Mouse (Mus musculus): ENCODE results near the gene Slc6a20a. TPM values are rescaled to one million over a fixed set of nuclear protein-coding genes. Genes with fewer than 3 reads are reported as not detected.

Slc6a20a gene
- polyA plus RNA-seq, 1 experiment = not detected

DNA sequence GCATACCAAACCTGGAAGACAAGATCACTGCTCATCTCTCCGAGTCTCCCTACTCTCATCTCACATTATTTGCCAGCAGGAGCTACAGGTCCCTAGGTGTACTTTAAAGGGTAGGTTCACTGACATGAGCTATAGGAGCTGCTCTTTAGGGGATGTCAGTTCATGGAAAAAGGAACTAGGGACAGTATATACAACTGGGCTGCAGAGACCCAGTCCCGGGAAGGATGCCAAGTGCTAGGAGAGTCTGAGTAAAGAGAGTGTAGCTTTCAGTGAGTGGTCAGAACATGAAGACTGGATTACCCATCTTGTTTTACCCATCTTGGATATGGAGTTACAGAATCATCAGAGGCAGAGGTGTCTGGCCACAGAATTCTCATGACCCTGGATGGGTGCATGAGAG is 81.3 kb downstream of the Slc6a20a start:
- Histone ChIP-seq H3K4me3 (ENCODE audit: insufficient read depth, low read length) (no peak overlapping the region), H3K27ac (ENCODE audit: insufficient read depth, low read length) (no peak overlapping the region), H3K4me1 (ENCODE audit: control insufficient read depth, insufficient read depth, low read length) (no peaks in the 10 kb centered on the region)
- TF ChIP-seq CTCF (IDR thresholded peaks at IDR 0.05; ENCODE audit: borderline replicate concordance, insufficient read depth, low read length) (no peak), POLR2A (IDR thresholded peaks at IDR 0.05; ENCODE audit: low read depth, low read length) (no peak)

DNA sequence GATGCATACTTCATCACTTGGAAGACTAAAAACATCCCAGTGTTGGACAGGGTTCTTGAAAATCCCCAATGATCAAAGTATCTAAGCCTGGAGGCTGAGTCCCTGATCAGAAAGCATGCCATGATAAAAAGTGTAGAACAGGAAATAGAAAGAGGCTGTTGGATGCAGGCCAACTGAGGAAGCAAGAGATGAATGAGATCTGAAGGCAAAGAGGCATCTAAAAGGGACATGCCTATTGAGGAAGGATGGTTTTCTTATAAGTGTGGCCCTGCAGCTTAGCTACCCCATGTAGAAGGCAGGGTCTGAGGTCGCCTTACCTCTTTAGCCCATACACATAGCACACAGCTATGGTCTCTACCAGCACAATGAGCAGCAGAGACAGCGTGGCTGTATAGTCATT is 81.8 kb downstream of the Slc6a20a start:
- TF ChIP-seq CTCF (IDR thresholded peaks at IDR 0.05; ENCODE audit: borderline replicate concordance, insufficient read depth, low read length) (no peak), POLR2A (IDR thresholded peaks at IDR 0.05; ENCODE audit: low read depth, low read length) (no peak)
- H3K4me3 ChIP-seq (ENCODE audit: insufficient read depth, low read length) = no peak overlapping the region
- H3K27ac ChIP-seq (ENCODE audit: insufficient read depth, low read length) = no peak overlapping the region
- no peaks in the 10 kb centered on the region for H3K4me1 ChIP-seq (ENCODE audit: control insufficient read depth, insufficient read depth, low read length)

DNA sequence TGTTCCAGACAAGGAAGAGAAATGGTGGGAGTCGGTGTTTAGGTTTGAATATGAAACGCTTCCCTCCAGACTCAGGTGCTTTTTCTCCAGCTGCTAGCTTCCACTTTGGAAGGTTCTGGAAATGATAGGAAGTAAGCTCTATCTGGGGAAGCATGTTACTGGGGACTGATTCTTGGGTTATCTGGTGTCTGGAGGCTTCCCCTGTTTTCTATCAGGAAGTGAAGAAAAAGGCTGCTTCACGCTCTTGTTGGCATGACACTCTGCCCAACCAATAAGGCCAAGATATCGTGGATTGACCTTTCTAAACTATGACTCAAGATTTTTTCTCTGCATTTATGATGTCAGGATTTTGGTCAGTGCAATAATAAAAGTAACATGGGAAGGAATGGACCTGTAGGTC is 83.5 kb downstream of the Slc6a20a start:
- H3K27ac ChIP-seq (ENCODE audit: insufficient read depth, low read length) = no peak overlapping the region
- no peak overlapping the region for H3K4me3 ChIP-seq (ENCODE audit: insufficient read depth, low read length)
- H3K4me1 ChIP-seq (ENCODE audit: control insufficient read depth, insufficient read depth, low read length) = no peaks in the 10 kb centered on the region
- TF ChIP-seq POLR2A (IDR thresholded peaks at IDR 0.05; ENCODE audit: low read depth, low read length) (no peak), CTCF (IDR thresholded peaks at IDR 0.05; ENCODE audit: borderline replicate concordance, insufficient read depth, low read length) (no peak)

DNA sequence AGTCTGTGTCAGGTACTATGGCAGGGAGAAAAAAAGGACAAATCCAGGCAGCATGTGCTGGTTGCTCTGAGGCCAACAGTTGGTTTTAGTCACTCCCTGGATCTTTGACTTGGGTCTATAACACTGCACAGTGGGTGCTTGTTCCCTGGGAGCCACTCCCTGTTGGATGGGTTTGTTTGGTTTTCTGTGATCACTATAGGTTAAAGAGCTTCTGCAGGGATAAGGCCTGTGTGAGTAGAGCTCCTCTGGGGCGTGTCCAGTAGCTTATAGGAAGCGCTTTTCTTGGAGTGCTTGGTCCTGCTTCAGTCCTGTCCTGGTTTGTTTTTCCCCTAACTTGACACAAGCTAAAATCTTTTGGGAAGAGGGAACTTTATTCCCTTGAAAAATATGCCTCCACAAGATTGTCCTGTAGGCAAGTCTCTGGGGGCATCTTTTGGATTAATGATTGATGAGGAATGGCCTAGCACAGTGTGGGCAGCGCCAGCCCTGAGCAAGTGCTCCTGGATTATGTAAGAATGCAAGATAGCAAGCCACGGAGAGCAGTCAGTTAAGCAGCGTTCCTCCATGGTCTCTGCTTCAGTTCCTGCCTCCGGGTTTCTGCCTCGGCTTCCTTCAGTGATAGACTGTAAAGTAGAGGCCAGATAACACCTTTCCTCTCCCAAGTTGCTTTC is 89.3 kb downstream of the Slc6a20a start:
- Histone ChIP-seq H3K4me3 (ENCODE audit: insufficient read depth, low read length) (no peak overlapping the region), H3K27ac (ENCODE audit: insufficient read depth, low read length) (no peak overlapping the region), H3K4me1 (ENCODE audit: control insufficient read depth, insufficient read depth, low read length) (no peaks in the 10 kb centered on the region)
- no peak for TF ChIP-seq POLR2A (IDR thresholded peaks at IDR 0.05; ENCODE audit: low read depth, low read length)
- no peak for TF ChIP-seq CTCF (IDR thresholded peaks at IDR 0.05; ENCODE audit: borderline replicate concordance, insufficient read depth, low read length)

Other genes starting within 250 kb of the Slc6a20a start
- gene Limd1, start 200.2 kb downstream of the Slc6a20a start, polyA plus RNA-seq (2011; ENCODE audit: insufficient read length, low read depth, missing spikeins) = 29.1 and 29.7 TPM in 2 replicates
- gene Sacm1l, start 149.1 kb downstream of the Slc6a20a start, polyA plus RNA-seq (2011; ENCODE audit: insufficient read length, low read depth, missing spikeins) = 58.0 and 65.2 TPM in 2 replicates
- gene Slc6a20b, start 46.3 kb downstream of the Slc6a20a start, polyA plus RNA-seq (2011; ENCODE audit: insufficient read length, low read depth, missing spikeins) = 0.23 and 0.95 TPM in 2 replicates
- not detected in 2 replicates for gene Ccr9, start 446 bp downstream of the Slc6a20a start, polyA plus RNA-seq (2011; ENCODE audit: insufficient read length, low read depth, missing spikeins)
- 44.1 and 54.5 TPM in 2 replicates for gene Lztfl1, start 38.8 kb upstream of the Slc6a20a start, polyA plus RNA-seq (2011; ENCODE audit: insufficient read length, low read depth, missing spikeins)
- 0.91 and 4.1 TPM in 2 replicates for gene Cxcr6, start 127.6 kb upstream of the Slc6a20a start, polyA plus RNA-seq (2011; ENCODE audit: insufficient read length, low read depth, missing spikeins)
- 25.2 and 29.2 TPM in 2 replicates for gene Fyco1, start 173.0 kb upstream of the Slc6a20a start, polyA plus RNA-seq (2011; ENCODE audit: insufficient read length, low read depth, missing spikeins)
- gene Xcr1, start 183.1 kb upstream of the Slc6a20a start, polyA plus RNA-seq (2011; ENCODE audit: insufficient read length, low read depth, missing spikeins) = not detected in 2 replicates